Mouse (Mus musculus) adrenal gland, postnatal 10 days (tissue): ENCODE results near the gene Ssr2. TPM values are rescaled to one million over a fixed set of nuclear protein-coding genes. Genes with fewer than 3 reads are reported as not detected.

Experiments used
- DNase-seq: peaks from one replicate; pipeline ENCODE4 v3.0.0; 2021; ENCODE audit warnings: mixed read lengths
- microRNA-seq: library from miRNA; unstranded; fragments of <30 nt; microRNA quantifications from one replicate; pipeline ENCODE4 v1.2.0, GENCODE M21; 2021
- total RNA-seq, 2 experiments: library from RNA; stranded (reverse); gene quantifications; 2 replicates each; pipeline ENCODE4 v1.2.3; 2021

The Ssr2 gene
- total RNA-seq, 2 experiments from 2014 or later: 221 to 247 TPM

DNA sequence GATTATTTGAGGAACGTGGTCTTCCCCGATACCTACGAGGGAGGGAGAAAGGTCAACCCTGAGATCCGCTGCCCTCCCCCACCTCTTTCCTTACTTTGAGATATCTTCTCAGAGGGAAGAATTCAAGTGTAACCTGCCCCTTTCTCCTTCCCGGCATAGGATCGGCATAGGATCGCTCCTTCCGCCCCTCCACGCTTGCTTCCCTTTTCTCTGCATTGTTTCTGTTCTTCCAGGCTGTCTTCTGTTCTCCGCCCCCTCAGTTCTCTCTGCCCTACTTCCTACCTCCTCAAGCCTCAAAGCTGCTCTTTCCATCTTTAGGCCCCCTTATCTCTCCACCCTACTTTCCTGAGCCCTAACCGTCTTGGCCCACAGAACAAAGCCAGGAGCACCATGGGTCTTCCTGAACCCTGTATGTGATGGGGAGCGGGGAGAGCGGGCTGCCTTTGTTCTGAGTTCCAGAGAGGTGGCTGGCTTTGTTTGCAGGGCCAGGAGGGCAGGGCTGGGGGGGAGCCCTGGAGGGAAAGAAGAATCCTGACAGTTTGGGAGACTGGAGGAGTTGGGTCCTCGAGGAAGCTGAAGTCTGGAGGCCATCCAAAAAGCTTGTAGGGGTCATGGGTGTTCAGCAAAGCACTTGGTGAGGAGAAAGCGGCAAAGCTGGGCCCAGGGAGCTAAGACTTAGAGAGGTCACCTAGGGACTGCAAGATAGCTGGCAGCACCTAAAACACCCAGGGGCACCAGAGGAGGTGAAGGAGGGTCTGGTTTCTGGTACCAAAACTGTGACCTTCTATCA is 47.9 kb downstream of the Ssr2 start:
- peak; percentile 31 for DNase-seq

DNA sequence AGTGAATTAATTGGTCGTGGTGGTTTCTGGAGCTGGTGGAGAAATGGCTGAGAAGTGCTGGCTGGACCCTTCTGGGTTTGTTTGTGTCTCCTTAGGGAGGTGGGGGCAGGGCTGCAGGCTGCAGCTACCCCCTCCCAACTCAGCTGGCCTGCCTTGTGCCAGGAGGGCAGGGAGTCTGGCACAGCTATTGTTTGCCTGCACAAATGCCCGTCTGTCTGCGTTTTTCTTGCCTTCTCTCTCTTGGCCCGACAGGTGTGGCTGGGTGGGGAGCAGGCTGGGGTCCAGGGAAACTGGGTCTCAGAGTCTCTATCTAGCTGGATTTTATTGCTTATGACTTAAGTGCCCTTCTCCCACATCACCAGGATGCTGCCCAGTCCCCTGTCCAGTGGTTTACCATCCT is 48.6 kb downstream of the Ssr2 start:
- no peak for DNase-seq

DNA sequence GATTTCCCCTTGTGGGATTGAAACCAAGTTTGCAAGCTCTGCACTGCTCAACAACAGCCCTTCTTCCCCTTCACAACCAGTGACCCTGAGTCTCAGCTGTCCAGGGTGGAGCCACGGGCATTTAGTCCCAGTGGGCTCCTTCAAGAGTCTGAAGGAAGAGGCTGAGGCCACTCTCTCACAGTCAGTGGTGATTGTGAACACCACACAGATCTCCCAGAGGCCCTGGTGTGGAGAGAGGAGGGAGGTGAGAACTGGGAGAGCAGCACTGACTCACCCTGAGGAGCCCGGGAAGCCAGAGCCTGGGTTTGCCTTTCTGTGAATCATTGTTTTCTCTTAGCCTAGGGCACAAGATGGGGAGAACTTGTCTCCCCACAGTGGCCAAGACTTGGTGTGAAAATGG is 49.3 kb downstream of the Ssr2 start:
- no peak for DNase-seq

DNA sequence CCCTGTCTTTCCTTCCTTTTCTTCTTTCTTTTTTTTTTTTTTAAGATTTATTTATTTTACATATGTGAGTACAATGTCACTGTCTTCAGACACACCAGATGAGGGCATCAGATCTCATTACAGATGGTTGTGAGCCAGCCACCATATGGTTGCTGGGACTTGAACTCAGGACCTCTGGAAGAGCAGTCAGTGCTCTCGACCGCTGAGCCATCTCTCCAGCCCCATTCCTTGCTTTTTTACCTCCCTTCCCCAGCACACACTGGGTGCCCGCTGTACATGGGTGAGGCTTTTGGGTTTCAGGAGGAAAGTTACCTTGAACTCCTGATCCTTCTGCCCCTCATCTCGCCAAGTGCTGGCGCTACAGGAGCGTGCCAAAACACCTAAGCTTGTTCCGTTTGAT is 49.9 kb downstream of the Ssr2 start:
- DNase-seq: no peak

DNA sequence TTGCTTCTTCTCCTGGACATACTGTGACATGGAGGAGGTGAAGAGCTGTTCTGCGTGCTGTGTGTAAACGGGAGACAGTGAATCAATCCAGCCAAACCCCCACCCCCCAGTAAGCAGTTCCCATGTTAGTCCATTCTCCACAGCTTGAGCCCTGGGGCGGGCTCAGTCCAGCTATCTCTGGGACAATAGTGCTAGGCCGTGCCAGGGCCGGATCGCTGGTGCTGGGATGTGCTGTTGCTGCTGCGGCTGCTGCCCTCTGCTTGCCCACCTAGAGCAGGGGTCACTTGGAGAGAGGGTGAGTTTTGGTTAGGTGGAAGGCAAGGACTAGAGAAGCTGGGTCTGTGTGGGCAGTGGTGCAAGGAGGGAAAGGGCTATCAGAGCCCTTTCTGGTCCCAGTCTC is 50.6 kb downstream of the Ssr2 start:
- no peak for DNase-seq

DNA sequence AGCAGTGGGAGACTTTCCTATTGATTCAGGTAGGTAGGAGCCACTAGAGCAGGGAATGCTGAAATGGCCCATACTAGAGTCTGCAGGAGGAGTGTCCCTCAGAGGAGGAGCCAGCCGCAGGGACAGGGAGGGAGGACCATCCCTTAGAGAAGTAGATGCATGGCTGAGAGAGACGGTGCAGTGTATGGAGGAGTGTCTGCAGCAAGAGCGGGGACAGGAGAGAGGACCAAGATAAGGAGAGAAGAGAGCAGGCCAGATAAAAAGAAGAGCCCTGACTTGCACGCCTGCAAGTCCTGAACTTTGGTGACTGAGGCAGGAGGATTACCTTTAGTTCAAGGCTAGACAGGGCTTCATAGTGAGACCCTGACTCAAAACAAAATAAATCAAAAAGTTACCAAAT is 51.4 kb downstream of the Ssr2 start:
- no peak for DNase-seq

DNA sequence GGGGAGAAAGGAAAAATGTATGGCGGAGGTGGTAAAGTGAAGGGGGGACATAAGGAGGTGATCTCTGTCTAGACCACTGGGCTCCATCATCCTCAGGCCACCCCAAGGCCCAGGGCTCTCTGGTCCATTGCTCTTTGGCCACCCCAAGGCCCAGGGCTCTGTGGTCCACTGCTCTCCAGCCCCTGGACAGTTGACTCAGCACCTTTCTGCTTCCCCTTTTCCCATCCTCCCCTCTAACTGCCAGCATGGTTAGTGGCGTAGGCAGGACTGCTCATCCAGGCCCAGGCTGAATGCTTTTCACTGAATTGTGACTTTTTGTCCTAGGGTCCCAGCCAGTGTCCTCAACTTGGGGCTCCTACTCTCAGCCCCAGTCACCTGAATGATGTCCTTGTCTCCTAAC is 51.9 kb downstream of the Ssr2 start:
- no peak for DNase-seq

DNA sequence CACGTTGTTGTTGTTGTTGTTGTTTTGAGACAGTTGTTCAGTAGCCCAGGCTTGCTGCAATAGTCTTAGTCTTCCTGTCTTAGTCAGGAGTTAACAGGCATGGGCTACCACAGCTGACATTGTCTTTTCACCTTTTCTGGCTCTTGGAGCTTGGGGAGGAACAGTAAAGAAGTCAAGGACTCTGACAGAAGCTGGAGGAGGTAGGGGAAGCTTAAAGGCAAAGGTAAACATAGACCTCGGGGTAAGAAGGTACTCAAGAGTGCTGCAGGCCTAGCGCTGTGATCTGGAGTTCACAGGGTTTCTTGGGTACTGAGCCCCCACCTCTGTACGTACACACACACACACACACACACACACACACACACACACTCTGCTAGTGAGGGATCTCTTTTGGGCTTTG is 53.1 kb downstream of the Ssr2 start:
- DNase-seq: no peak

DNA sequence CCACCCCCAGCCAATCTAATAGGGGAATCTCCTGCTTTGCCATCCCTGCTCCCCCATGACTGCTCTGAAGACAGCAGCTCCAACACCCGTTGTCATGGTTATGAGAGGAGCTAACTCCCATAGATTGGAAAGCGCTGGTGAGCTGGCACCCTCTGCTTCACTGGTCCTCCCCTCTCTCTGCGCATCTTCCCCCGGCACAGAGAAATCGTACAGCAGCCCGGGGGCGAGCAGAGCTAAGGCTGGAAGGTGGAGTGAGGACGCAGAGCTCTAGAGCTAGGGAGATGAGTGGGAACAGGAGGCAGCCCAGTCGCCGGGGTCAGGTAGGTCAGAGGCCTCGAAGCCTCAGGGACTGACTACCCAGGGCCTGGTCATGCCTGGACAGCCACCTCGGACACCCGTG is 53.6 kb downstream of the Ssr2 start:
- DNase-seq: no peak

DNA sequence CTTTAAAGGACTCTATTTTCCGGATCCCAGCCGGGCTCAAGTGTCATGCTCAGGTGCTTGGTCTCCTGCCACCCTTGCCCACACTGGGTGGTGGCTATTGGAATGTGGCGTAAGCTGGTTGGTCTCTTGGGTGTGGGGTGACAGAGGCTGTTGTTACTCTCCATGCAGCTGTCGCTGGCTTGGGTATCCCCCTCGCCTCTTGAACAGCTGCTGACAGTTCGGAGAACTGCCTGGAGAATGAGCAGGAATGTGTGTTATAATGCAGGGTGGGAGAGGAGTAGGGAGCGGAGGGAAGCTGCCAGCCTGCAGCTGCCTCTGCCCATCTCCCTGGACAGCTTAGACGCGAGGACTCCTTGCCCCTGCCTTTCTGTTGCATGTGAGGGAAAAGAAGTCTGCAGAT is 54.3 kb downstream of the Ssr2 start:
- no peak for DNase-seq

DNA sequence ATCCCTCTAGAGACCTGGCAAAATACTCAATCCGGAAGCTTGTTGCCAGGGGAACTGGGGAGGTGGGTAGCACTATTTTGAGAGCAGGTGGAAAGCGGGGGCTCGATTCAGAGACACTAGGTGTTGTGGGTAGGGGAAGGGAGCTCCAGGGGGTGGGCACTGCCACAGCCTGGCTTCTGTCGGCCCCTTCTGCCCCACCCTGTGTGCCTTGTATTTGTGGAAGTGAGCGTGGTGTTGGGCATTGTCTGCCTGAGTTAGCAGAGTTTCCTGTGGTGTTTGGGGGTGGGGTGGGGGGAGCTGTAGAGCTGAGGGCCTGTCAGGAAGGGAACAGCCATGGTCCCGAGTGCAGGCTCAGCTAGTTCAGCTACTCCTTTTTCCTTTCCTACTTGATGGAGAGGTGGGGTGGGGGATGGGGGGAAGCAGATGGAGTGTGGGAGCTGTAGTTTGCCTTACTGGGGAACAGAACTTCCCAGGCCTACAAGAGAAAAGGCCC is 55.2 kb downstream of the Ssr2 start:
- DNase-seq: peak; percentile 34

DNA sequence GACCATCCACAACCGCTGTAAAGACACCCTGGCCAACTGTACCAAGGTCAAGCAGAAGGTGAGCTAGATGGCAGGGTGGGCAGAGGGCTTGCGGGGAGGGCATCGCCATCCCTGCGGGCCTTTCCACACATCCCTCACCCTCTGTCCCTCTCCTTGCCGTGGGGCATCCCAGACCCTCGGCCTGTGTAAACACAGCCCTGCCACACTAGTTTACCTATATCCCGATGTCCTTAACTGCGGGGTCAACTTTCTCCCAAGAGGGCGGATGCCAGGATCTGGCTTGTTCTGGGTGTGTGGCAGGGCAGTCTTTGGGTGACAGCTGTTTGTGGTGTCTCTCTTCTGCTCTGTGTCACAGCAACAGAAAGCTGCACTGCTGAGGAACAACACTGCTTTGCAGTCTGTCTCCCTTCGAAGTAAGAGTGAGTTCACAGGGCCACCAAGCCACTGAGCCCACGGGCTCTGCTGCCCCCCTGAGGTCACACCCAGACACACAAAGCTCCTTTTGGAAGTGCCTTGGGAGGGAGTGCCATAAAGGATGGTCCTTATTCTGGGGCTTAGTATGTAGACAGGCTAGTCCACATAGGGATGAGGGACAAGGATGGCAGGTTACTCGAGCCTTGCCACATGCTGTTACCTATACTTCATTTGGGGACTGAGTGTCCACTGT is 56.4 kb downstream of the Ssr2 start:
- DNase-seq: no peak

DNA sequence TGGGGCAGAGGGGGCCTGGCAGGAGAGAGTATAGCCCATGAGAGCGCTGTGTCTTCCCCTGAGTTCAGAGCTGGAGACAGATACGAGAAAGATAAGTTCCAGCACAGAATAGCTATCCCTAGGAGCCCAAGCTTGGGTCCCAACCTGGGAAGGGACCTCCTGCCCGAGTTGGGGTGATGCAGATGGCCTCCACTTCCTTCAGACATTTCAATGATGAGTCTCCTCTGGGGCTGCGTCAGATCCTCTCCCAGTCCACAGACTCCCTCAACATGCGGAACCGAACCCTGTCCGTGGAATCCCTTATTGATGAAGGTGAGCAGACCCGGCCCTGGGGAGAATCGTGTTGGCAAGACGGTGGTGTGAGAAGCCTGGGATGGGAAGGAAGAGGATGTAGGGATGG is 57.4 kb downstream of the Ssr2 start:
- DNase-seq: no peak

DNA sequence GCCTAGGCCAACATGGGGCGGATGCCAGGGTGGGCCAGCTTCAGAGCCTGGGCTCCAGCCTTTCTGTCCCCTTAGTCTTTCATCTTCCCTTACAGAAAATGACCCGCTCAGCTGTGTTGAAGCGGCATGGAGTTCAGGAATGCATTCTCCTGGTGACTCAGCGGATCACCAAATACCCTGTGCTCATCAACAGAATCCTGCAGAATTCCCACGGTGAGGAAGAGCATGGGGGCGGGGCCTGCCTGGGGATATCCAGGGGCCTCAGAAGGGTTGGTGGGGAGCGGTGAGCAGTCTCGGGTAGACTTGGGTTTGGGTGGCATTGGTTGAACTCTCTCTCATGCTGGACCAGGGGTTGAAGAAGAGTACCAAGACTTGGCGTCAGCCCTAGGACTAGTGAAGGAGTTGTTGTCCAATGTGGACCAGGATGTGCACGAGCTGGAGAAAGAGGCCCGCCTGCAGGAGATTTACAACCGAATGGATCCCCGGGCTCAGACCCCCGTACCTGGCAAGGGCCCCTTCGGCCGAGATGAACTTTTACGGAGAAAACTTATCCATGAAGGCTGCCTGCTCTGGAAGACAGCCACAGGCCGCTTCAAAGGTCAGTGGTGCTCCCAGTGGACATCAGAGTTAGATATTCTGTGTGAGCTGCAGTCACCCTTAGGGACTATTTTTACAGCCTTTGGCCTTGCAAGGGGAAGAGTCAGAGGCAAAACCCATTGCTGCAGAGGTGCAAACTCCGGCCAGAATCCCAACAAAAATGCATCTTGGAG is 60.0 kb downstream of the Ssr2 start:
- DNase-seq: no peak

DNA sequence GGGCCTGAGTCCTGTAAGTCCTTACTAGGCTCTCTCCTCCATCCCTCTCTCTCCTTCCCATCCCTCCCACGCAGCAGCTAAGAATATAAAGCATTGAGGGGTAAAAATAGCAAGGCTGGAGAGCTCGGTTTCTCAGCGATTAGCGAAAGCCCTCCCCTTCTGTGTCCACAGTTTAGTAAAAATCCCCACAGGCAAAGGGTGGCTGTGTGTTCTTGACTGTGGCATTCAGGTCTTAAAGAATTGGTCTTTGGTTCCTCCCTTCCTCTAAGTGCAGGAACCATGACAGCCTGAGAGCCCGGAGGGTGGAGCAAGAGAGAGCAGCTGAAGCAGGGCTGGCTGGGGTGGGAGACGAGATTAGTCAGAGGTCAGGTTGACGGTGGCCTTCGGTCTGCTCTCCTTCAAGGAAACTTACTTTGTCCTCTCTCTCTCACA is 60.9 kb downstream of the Ssr2 start:
- DNase-seq: no peak

DNA sequence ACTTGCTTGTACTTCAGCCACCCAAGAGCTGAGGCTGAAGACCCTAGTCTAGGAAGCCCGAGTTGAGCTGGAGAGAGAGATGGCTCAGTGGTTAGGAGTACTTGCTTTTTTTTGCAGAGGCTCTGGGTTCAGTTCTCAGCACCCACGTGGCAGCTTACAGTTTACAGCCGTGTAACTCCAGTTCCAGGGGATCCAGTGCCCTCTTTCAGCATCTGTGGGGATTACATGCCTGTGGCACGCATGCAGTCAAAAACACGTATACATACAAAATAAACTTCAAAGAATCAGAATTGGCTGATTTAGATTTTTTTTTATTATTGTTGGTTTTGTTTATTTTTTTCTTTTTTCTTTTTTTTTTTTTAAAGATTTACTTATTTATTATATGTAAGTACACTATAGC is 61.5 kb downstream of the Ssr2 start:
- DNase-seq: no peak

Small RNAs within 50 kb of the gene (microRNA-seq; reads per million reads assigned to microRNA genes)
- not detected for gene Mir1905

Other genes with a start within 250 kb of the Ssr2 start
- 10 to 100 TPM; 15.1 to 17.7 TPM for gene Tmem79, start 239.7 kb upstream of the Ssr2 start, total RNA-seq
- gene Smg5, start 239.6 kb upstream of the Ssr2 start, total RNA-seq: 10 to 100 TPM; 42.8 to 55.9 TPM
- gene Paqr6, start 211.3 kb upstream of the Ssr2 start, total RNA-seq: 1 to 10 TPM; 2.7 to 4.2 TPM
- 10 to 100 TPM in 1 of 2 experiments, under 1 TPM in 1; 0.67 to 16.9 TPM for gene Bglap3, start 203.1 kb upstream of the Ssr2 start, total RNA-seq
- gene Bglap2, start 197.2 kb upstream of the Ssr2 start, total RNA-seq: 10 to 100 TPM in 1 of 2 experiments, not detected in 1; 24.0 TPM
- gene Bglap, start 191.4 kb upstream of the Ssr2 start, total RNA-seq: 100 to 1,000 TPM in 1 of 2 experiments, 1 to 10 TPM in 1; 1.6 to 106 TPM
- 10 to 100 TPM; 60.2 to 62.6 TPM for gene Pmf1, start 165.5 kb upstream of the Ssr2 start, total RNA-seq
- gene Slc25a44, start 150.7 kb upstream of the Ssr2 start, total RNA-seq: 10 to 100 TPM; 37.8 to 47.6 TPM
- 10 to 100 TPM; 13.4 to 15.5 TPM for gene Sema4a, start 114.7 kb upstream of the Ssr2 start, total RNA-seq
- 100 to 1,000 TPM; 102 to 104 TPM for gene Lmna, start 65.9 kb upstream of the Ssr2 start, total RNA-seq
- gene Mex3a, start 43.5 kb upstream of the Ssr2 start, total RNA-seq: 1 to 10 TPM; 5.5 to 5.6 TPM
- gene Rab25, start 27.6 kb upstream of the Ssr2 start, total RNA-seq: not detected
- gene Lamtor2, start 22.8 kb upstream of the Ssr2 start, total RNA-seq: 100 to 1,000 TPM; 131 to 132 TPM
- gene Ubqln4, start 22.1 kb upstream of the Ssr2 start, total RNA-seq: 10 to 100 TPM; 63.9 to 73.1 TPM
- gene Arhgef2, start 30.1 kb downstream of the Ssr2 start, total RNA-seq: 10 to 100 TPM; 51.4 to 71.5 TPM
- gene Rxfp4, start 77.3 kb downstream of the Ssr2 start, total RNA-seq: not detected
- gene Khdc4, start 109.9 kb downstream of the Ssr2 start, total RNA-seq: 10 to 100 TPM; 46.7 to 60.5 TPM
- gene Rit1, start 141.0 kb downstream of the Ssr2 start, total RNA-seq: 10 to 100 TPM; 39.0 to 44.9 TPM
- gene Syt11, start 199.3 kb downstream of the Ssr2 start, total RNA-seq: 10 to 100 TPM; 10.5 to 18.4 TPM